Mouse (Mus musculus): ENCODE data around the gene Zkscan8.

DNA sequence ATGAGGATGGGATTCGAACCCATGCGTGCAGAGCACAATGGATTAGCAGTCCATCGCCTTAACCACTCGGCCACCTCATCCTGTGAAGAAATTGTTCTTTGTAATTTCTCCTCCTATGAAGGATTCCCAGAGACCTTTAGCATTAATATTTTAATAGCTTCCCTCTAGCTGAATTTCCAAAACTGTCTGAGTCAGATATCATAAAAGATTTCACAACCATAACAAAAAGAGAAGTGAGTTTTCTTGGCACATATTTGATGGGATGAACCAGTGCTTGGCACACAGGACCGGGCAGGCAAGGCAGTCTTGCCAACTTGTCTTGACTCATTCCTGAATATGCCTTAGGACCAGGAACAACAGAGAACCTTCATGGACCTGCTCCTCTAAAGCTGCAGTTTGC lies 38.1 kb downstream of the Zkscan8 start:
- TF ChIP-seq POLR2A (IDR thresholded peaks at IDR 0.05; ENCODE audit: low read depth, low read length) = no peak
- TF ChIP-seq CTCF (IDR thresholded peaks at IDR 0.05; ENCODE audit: extremely low read depth, insufficient read depth, insufficient read length, insufficient replicate concordance) = no peak
